8 mouse cellular contexts compared by ENCODE assay signal in genomic region chr3:98013401-98014281, GRCm38 (mm10). TPM values are rescaled to one million over a fixed set of nuclear protein-coding genes. Genes with fewer than 3 reads are reported as not detected.
A peak's percentile ranks its signal among the peaks of the same experiment; 100 is the strongest.
DNase-seq lines count a peak whose midpoint lies in the region; ATAC-seq lines count a peak whose summit lies in the region.

Gene Notch2, plus strand, starts transcription at chr3:98013527.

- 0 out of 2 replicates have a peak, but pooled peaks have one; percentile 9 for ATAC-seq in common myeloid progenitor, adult 5-6 weeks (replicated peaks; ENCODE audit: low read depth, poor library complexity, severe bottlenecking)
- ATAC-seq in megakaryocyte progenitor cell, adult 5-6 weeks (replicated peaks; ENCODE audit: poor library complexity), result peak; percentile 91

- peak; percentile 98 for DNase-seq in ZHBTc4 (ENCODE audit: low read depth, low spot score)
- DNase-seq in gastrocnemius, adult 8-10 months (ENCODE audit: low spot score in 2 of 2), result peak; percentile 91 to 94
- DNase-seq in induced T-regulatory cell, adult 2 months (ENCODE audit: low read depth), result peak; percentile 97
- peak; percentile 73 to 90 for DNase-seq in left cerebral cortex, adult 9 months (ENCODE audit: low spot score in 2 of 2)
- peak; percentile 95 for DNase-seq in right cerebral cortex, postnatal 14 days
- peak; percentile 94 to 95 for DNase-seq in urinary bladder, postnatal 36 days (ENCODE audit: low spot score in 2 of 2)

RNA-seq across cellular contexts. Expression of gene Notch2, which starts in this region (rescaled TPM):
- total RNA-seq in common myeloid progenitor, adult 5-6 weeks (2017), result 41.1 and 48.9 TPM in 2 replicates
- 1 to 10 TPM; 5.6 to 7.9 (median 6.9) TPM for total RNA-seq in gastrocnemius, adult 8-10 months (2022)
- total RNA-seq in megakaryocyte progenitor cell, adult 5-6 weeks (2015), result 23.5 and 23.6 TPM in 2 replicates
- 20.9 and 21.8 TPM in 2 replicates for total RNA-seq in megakaryocyte progenitor cell, adult 5-6 weeks (2017)

Comparison
In these comparisons a context has a peak if more than half of its experiments do, and no peak if none do; other contexts are left out.
1. Peak in every context shown above with its lines: DNase-seq and ATAC-seq.